Mouse (Mus musculus) cerebellum, adult 11-12 months (tissue): ENCODE data around the gene Gm1604a.
"Not testable (repeated sequence)": the region's sequence is repeated elsewhere in the genome, so short reads cannot be mapped to it uniquely, and the experiment has no call there.

Experiments used
- DNase-seq: peaks from one replicate; pipeline ENCODE4 v3.0.0; 2022

Gm1604a gene

GRCm38 (mm10) chr17:7025257-7025656, at the start of gene Gm1604a:
TSS of gene Gm1604a (plus strand) at chr17:7025568.
- not testable (repeated sequence) for DNase-seq

GRCm38 (mm10) chr17:6978287-6979248, 46.8 kb upstream of the Gm1604a start, which contains the start of gene Gm49721:
TSS of gene Gm49721 (plus strand) at chr17:6978904.
- peak; percentile 66 for DNase-seq

- DNase-seq: not testable (repeated sequence)
Observed at GRCm38 (mm10) chr17:6979380-6979779, 46.0 kb upstream of the Gm1604a start.

GRCm38 (mm10) chr17:6980144-6980543, 45.2 kb upstream of the Gm1604a start:
- not testable (repeated sequence) for DNase-seq

DNA sequence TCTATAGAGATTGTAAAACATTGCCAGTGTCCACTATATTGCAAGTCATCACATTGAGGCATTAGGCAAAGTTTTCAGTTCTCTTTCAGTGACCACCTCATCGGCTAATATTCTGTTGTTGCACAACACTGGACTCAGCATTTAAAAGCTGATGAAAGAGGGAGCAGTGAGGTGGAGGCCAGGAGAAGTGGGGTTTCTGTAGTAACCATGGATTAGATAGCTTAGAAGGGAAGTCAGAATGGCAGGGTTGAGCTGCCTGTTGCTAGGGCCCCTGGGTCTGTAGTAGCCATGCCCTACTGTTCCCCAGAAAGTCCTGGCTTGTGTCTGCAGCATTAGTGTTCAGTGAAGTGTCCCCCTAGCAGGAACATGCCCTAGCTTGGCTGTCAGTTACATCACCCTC, 39.2 kb upstream of the Gm1604a start:
- DNase-seq: not testable (repeated sequence)

DNA sequence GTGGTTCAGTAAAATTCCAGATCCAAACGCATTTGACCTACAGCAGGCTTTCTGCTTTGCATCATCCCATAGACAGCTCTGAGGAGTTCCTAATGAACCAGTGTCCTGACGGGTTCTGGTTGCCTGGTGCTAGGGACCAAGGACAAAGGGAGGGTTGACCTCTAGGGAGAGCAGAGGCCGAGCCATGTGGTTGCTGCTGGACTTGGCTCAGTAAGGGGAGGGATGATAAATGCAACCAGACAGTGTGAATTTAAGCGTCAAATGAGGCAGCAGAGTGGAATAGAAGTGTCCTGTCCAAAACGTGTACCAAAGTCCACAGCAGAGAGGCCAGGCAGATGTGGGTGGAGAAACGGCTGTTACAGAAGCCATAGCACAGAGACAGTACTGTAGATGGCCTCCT, 29.9 kb upstream of the Gm1604a start:
- DNase-seq: not testable (repeated sequence)

DNA sequence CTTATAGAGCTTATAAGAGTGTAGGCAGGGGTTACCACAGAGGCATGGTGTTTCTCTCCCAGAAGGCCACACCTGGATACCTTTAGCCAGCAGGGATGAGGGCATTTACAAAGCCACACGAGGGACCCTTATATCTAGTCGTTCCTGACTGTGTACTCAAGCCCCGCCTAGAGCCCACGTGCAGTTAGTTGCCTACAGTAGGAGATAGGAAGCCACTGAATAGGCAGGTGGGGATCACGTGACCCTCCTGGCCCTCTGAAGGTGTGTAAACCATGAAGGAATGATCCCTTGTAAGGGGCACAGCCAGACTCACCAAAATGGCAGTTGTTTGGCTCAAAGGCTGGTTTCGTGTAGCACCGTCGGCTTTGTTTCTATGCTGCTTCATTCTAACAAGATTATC, 28.5 kb upstream of the Gm1604a start:
- DNase-seq: not testable (repeated sequence)

DNA sequence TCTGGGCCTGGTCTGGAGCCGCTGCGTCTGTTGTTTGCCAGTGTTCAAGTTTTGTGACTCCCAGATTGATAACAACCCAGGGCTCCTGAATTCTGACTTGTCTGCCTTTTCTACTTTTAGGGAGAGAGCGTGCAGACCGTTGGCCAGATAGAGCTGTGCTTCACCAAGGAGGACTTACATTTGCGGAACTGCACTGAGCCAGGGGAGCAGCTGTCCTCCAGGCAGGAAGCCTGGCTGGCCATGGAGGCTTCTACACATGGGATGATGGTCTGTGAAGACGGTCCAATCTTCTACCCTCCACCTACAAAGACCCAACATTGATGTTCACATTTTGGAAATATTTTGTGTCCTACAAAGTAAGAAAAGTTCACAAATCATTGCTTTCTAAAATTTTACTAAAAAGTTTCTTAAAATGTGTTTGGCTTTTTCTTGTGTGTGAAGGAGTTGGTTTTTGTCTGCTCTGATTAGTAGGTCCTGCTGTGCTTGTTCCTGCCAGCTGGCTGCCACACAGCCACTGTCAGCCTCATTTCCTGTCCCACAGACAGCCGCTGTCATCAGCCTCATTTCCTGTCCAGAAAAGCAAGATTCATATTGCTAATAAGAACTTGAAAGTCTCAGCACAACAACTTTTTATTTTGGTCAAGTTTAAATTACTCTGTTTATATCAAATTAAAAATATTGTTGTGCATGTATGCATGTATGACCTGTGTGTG, 27.4 kb upstream of the Gm1604a start:
- not testable (repeated sequence) for DNase-seq

GRCm38 (mm10) chr17:7001790-7002585, 23.4 kb upstream of the Gm1604a start:
- not testable (repeated sequence) for DNase-seq

DNA sequence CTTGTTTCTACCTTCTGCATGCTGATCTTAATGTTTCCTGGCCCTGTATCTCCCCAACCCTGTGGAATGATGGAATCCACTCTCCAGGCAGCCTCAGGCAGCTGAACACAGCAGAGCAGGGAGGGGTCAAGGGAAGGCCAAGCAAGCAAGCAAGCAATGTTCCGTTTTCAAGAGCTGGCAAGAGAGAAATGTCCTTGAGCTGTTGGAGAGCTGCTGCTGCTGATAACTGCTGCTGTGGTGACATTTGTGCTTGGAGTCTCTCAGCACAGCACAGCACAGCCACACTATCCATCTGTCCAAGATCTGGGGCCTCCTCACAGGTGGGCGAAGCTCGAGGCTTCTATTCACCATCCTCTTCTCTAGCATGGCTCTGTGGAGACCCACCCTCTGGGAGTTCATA, 22.0 kb upstream of the Gm1604a start:
- DNase-seq: not testable (repeated sequence)

DNA sequence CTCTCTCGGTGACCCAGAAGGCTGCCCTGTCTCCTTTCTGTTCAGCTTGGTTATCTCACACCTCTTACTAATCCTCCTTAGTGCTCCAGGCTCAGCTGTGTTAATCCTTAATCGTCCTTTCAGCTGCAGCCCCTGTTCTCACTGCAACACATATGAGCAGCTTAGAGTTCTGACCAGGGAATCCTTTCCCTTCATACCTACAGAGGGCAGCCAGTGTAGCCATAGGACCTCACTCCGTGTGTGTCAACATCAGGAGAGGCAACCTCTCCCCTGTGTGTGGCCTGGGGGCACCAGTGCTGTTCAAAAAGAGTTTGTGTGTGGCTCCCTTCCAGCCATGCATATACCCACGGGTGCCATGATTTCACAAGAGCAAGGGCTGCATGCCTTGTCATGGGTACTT, 19.7 kb upstream of the Gm1604a start:
- not testable (repeated sequence) for DNase-seq

DNA sequence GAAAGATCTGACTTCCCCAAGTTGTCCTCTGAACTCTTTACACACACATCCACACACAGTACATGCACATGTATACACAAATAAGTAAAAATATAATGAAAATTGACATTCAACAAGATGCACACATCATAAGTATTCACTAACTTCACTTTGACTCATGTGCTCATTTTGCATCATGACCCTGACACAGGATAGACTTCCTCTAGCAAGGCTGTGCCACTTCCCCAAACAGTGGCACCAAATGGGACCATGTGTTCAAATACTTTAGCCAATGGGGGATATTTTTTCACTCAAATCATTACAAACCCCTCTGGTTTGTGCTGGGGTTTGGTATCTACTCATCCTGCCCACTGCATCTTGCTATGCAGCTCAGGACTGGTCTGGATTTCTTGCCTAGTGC, 16.5 kb upstream of the Gm1604a start:
- DNase-seq: not testable (repeated sequence)

DNA sequence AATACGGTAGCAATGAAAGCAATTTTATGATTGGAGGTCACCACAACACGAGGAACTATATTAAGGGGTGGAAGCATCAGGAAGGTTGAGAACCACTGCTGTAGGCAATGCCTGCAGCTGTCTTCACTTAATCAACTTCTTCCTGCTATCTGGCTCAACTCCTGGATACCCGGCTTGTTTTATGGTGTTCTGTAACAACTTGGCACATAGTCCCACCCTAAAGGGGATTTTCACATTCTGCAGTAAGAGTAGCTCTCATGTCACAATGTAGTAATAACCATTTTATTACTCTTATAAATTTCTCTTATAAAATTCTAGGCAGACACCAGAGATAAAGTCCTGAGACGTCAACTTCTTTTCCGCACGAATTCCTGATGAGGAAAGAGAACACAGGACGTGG, 15.9 kb upstream of the Gm1604a start:
- not testable (repeated sequence) for DNase-seq

- not testable (repeated sequence) for DNase-seq
Observed at GRCm38 (mm10) chr17:7009901-7010300, 15.5 kb upstream of the Gm1604a start.

DNA sequence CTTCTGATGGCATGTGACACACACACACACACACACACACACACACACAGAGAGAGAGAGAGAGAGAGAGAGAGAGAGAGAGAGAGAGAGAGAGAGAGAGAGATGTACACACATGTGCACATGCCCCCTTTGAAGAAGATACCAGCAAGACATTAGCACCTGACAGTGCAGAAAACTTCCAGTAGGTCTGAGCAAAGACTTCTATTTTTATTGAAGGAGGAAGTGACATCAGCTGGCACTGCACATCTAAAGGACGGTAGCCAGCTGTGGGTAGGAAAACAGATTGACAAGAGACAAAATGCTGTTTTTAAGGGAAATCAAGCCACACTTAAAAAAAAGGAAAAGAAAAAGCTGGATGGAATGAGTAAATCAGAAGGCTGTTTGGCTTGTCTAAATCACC, 11.2 kb upstream of the Gm1604a start:
- not testable (repeated sequence) for DNase-seq

GRCm38 (mm10) chr17:7025764-7026346, 487 bp downstream of the Gm1604a start:
- not testable (repeated sequence) for DNase-seq

GRCm38 (mm10) chr17:7030204-7030603, 4.8 kb downstream of the Gm1604a start:
- DNase-seq: not testable (repeated sequence)

DNA sequence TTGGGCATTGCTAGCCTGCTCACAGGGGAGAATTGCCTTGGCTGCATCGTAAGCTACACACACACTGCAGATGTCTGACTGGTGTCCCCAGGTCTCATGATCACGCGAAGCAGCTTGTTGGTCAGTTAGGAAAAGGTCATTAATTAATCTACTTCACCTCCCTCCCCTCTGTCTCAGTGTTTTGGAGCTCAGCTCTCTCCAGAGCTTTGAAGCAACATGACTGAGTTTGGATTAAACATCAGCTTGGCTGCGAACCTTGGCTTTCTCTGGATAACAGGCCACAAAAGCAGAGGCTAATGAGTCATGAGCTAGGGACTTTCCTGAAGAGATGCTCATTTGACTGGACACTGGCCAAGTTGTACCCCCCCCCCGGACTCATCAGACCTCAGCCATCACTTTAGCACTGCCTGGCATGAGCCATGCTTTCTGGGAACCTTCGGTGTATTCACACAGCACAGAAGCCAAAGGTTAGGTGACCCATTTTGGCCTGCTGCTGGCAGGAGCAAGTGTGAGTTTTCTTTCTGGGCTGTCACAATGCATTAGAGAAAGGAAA, 5.3 kb downstream of the Gm1604a start:
- DNase-seq: not testable (repeated sequence)

GRCm38 (mm10) chr17:7033192-7034166, 8.1 kb downstream of the Gm1604a start:
- not testable (repeated sequence) for DNase-seq

DNA sequence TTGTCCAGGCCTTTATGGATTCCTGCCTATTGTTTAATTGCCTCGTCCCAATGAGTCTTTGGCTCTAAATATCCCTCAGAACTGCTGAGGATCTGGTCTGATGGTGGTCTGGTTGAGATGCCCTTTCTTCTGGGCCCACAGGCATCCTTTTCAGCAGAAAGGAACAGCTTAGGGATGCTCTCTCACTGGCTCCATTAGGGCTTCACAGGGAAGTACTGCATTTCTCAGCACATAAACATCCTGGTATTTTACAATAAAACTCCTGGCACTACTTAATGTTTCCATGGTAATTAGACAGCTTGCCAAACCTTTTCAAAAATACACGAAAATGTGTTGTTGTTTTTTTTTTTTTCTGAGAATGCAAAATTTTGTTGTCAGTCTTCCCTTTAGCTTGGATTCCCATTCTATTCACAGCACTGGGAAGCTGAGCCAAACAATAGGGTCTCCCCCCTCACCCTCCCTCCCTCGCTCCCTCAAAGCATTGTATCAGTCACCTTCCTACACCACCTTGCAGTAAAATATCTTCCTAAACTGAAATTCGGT, 43.7 kb downstream of the Gm1604a start:
- DNase-seq: not testable (repeated sequence)
